Mouse (Mus musculus) hindbrain, embryonic 12.5 days (tissue): Measurements from ENCODE around the gene Frat2. TPM values are rescaled to one million over a fixed set of nuclear protein-coding genes. Genes with fewer than 3 reads are reported as not detected.

Source experiments
- polyA plus RNA-seq: library from polyadenylated mRNA; unstranded; fragments of >200 nt; fragmentation: Nextera tagmentation; extraction: Ambion mirVana; gene quantifications from 2 replicates; pipeline ENCODE4 v1.2.1, GENCODE M21; 2016

Gene Frat2
- polyA plus RNA-seq, 1 experiment from 2014 or later: 14.5 TPM

Other genes starting within 250 kb of the Frat2 start
- gene Slit1, start 104.5 kb downstream of the Frat2 start, polyA plus RNA-seq: 28.9 and 31.9 TPM in 2 replicates
- gene Arhgap19, start 46.1 kb downstream of the Frat2 start, polyA plus RNA-seq: 22.4 and 23.2 TPM in 2 replicates
- 16.8 and 19.4 TPM in 2 replicates for gene Frat1, start 18.2 kb downstream of the Frat2 start, polyA plus RNA-seq
- gene Rrp12, start 48.0 kb upstream of the Frat2 start, polyA plus RNA-seq: 18.3 and 20.9 TPM in 2 replicates
- gene Pgam1, start 63.8 kb upstream of the Frat2 start, polyA plus RNA-seq: 514 and 546 TPM in 2 replicates
- gene Exosc1, start 85.3 kb upstream of the Frat2 start, polyA plus RNA-seq: 63.1 and 64.4 TPM in 2 replicates
- gene Zdhhc16, start 85.3 kb upstream of the Frat2 start, polyA plus RNA-seq: 75.8 and 76.4 TPM in 2 replicates
- gene Mms19, start 133.0 kb upstream of the Frat2 start, polyA plus RNA-seq: 33.1 and 39.0 TPM in 2 replicates
- 15.9 and 16.2 TPM in 2 replicates for gene Ubtd1, start 133.6 kb upstream of the Frat2 start, polyA plus RNA-seq
- gene Ankrd2, start 187.9 kb upstream of the Frat2 start, polyA plus RNA-seq: not detected in 2 replicates
- 1.1 and 1.3 TPM in 2 replicates for gene Hoga1, start 197.5 kb upstream of the Frat2 start, polyA plus RNA-seq
- gene 4933411K16Rik, start 204.1 kb upstream of the Frat2 start, polyA plus RNA-seq: not detected in 2 replicates
- gene Morn4, start 238.2 kb upstream of the Frat2 start, polyA plus RNA-seq: 81.4 and 83.5 TPM in 2 replicates
- gene Pi4k2a, start 242.3 kb upstream of the Frat2 start, polyA plus RNA-seq: 35.3 and 39.4 TPM in 2 replicates